In genomic region chr6:120254640-120255039, GRCm38 (mm10) we compare ENCODE assay signal across 23 mouse cellular contexts. TPM values are rescaled to one million over a fixed set of nuclear protein-coding genes. Genes with fewer than 3 reads are reported as not detected.
DNase-seq lines count a peak whose midpoint lies in the region; ATAC-seq and TF ChIP-seq lines count a peak whose summit lies in the region.
"Had no signal": no experiment of that assay in that cellular context is flagged by ENCODE, and none has a peak within 500 bp of the region (broad histone marks: within the 10 kb centered on the region; RNA-seq: fewer than 3 reads in every experiment).

No protein-coding gene starts in this region.

- ATAC-seq in lung, embryonic 16.5 days (ENCODE audit: low read depth): 0 out of 2 replicates have a peak, but pooled peaks have one; percentile 2
- peak; percentile 85 for ATAC-seq in kidney, embryonic 15.5 days (replicated peaks; ENCODE audit: low FRiP score)
- no peak for ATAC-seq in forebrain, embryonic 13.5 days
- ATAC-seq: inflammation-experienced regulatory T-cells, adult 6 months; liver, postnatal 0 days had no signal

- H3K27me3 ChIP-seq in lung, embryonic 16.5 days (ENCODE audit: control insufficient read depth, insufficient read depth, low read depth, low read length): no peaks in the 10 kb centered on the region
- no peaks in the 10 kb centered on the region for H3K27me3 ChIP-seq in kidney, embryonic 15.5 days
- no peaks in the 10 kb centered on the region for H3K27me3 ChIP-seq in small intestine, adult 2 months (ENCODE audit: control insufficient read depth, insufficient read depth, low read length)
- H3K27me3 ChIP-seq in forebrain, embryonic 13.5 days: no peaks in the 10 kb centered on the region
- H3K27me3 ChIP-seq: embryonic facial prominence, embryonic 15.5 days; hindbrain, embryonic 12.5 days; midbrain, embryonic 12.5 days had no signal

- no peak overlapping the region for H3K27ac ChIP-seq in lung, embryonic 16.5 days (ENCODE audit: low read length)
- H3K27ac ChIP-seq in kidney, embryonic 15.5 days: peak overlapping the region; percentile 87
- H3K27ac ChIP-seq in small intestine, adult 2 months (ENCODE audit: insufficient read depth, low read depth, low read length): peak overlapping the region; percentile 93
- no peak overlapping the region for H3K27ac ChIP-seq in forebrain, embryonic 13.5 days
- H3K27ac ChIP-seq: forebrain, embryonic 10.5 days; hindbrain, embryonic 12.5 days; macrophage; midbrain, embryonic 12.5 days had no signal

- no peak for TF ChIP-seq POLR2A in small intestine, adult 2 months (IDR thresholded peaks at IDR 0.05; ENCODE audit: low read depth, low read length)

- no peak overlapping the region for H3K4me2 ChIP-seq in lung, embryonic 16.5 days (ENCODE audit: low read depth, low read length)
- H3K4me2 ChIP-seq in kidney, embryonic 15.5 days: no peak overlapping the region
- no peak overlapping the region for H3K4me2 ChIP-seq in forebrain, embryonic 13.5 days
- H3K4me2 ChIP-seq: embryonic facial prominence, embryonic 15.5 days; hindbrain, embryonic 12.5 days; midbrain, embryonic 12.5 days had no signal

- H3K4me3 ChIP-seq in lung, embryonic 16.5 days (ENCODE audit: low read length): no peak overlapping the region
- H3K4me3 ChIP-seq in kidney, embryonic 15.5 days (replicated peaks): no peak overlapping the region
- H3K4me3 ChIP-seq in small intestine, adult 2 months (ENCODE audit: low read depth, low read length): peak overlapping the region; percentile 23; the same call in 1 of the 2 replicates
- no peak overlapping the region for H3K4me3 ChIP-seq in forebrain, embryonic 13.5 days
- H3K4me3 ChIP-seq: embryonic facial prominence, embryonic 15.5 days; forebrain, embryonic 10.5 days; hindbrain, embryonic 12.5 days; midbrain, embryonic 12.5 days; myocyte had no signal

- H3K4me1 ChIP-seq in lung, embryonic 16.5 days (replicated peaks; ENCODE audit: control insufficient read depth, insufficient read depth, low read length): no peaks in the 10 kb centered on the region; the same call in 1 of the 2 replicates
- H3K4me1 ChIP-seq in kidney, embryonic 15.5 days: peaks cover 21% of the 10 kb centered on the region
- H3K4me1 ChIP-seq in small intestine, adult 2 months (ENCODE audit: control insufficient read depth, insufficient read depth, insufficient read length, low read length): peaks cover 31% of the 10 kb centered on the region
- no peaks in the 10 kb centered on the region for H3K4me1 ChIP-seq in forebrain, embryonic 13.5 days
- H3K4me1 ChIP-seq: embryonic facial prominence, embryonic 15.5 days; midbrain, embryonic 12.5 days had no signal

- intact Hi-C loops in left cerebral cortex, postnatal 14 days (cut with DNase I): no loop called here

- peak; percentile 55; the same call in 1 of the 2 replicates for TF ChIP-seq CTCF in small intestine, adult 2 months (IDR thresholded peaks at IDR 0.05; ENCODE audit: extremely low read depth, insufficient read length, insufficient replicate concordance, low read depth, low read length)

- DNase-seq in lung, postnatal 4 days: no peak
- DNase-seq in thymus, postnatal 36 days: no peak
- DNase-seq in left cerebral cortex, postnatal 14 days (ENCODE audit: low spot score in 2 of 2): no peak
- DNase-seq: cerebellum, adult 9-11 months; gastrocnemius, postnatal 14 days; liver; liver, postnatal 0 days; retina, postnatal 1 day; thymus, postnatal 14 days had no signal

- H3K9ac ChIP-seq in lung, embryonic 16.5 days (ENCODE audit: low read length): no peak overlapping the region
- H3K9ac ChIP-seq in kidney, embryonic 15.5 days: no peak overlapping the region
- no peak overlapping the region for H3K9ac ChIP-seq in forebrain, embryonic 13.5 days
- H3K9ac ChIP-seq: embryonic facial prominence, embryonic 15.5 days; hindbrain, embryonic 12.5 days; liver, postnatal 0 days; midbrain, embryonic 12.5 days had no signal

- no peaks in the 10 kb centered on the region for H3K9me3 ChIP-seq in lung, embryonic 16.5 days (ENCODE audit: control insufficient read depth, low read length)
- no peaks in the 10 kb centered on the region for H3K9me3 ChIP-seq in kidney, embryonic 15.5 days (replicated peaks)
- H3K9me3 ChIP-seq in forebrain, embryonic 13.5 days (replicated peaks): no peaks in the 10 kb centered on the region
- H3K9me3 ChIP-seq: embryonic facial prominence, embryonic 15.5 days; forebrain, embryonic 10.5 days; hindbrain, embryonic 12.5 days; midbrain, embryonic 12.5 days had no signal

- WGBS in lung, embryonic 16.5 days: 28% methylated on average over 4 of the region's 4 CpGs
- 52% methylated on average over 4 of the region's 4 CpGs for WGBS in kidney, embryonic 15.5 days
- 14% methylated on average over 4 of the region's 4 CpGs for WGBS in small intestine, adult 2 months
- 53% methylated on average over 4 of the region's 4 CpGs for WGBS in forebrain, embryonic 13.5 days

- H3K36me3 ChIP-seq in lung, embryonic 16.5 days (ENCODE audit: control insufficient read depth, insufficient read depth, low read length): no peaks in the 10 kb centered on the region
- no peaks in the 10 kb centered on the region for H3K36me3 ChIP-seq in kidney, embryonic 15.5 days
- no peaks in the 10 kb centered on the region for H3K36me3 ChIP-seq in small intestine, adult 2 months (ENCODE audit: control insufficient read depth, insufficient read depth, low read length)
- no peaks in the 10 kb centered on the region for H3K36me3 ChIP-seq in forebrain, embryonic 13.5 days (ENCODE audit: poor library complexity, severe bottlenecking)
- H3K36me3 ChIP-seq: embryonic facial prominence, embryonic 15.5 days; forebrain, embryonic 10.5 days; hindbrain, embryonic 12.5 days; midbrain, embryonic 12.5 days had no signal

RNA-seq across cellular contexts. Expression of gene D330020A13Rik, which starts 39.5 kb away (rescaled TPM):
- 0.33 TPM in 1 of 2 replicates, not detected in the other for polyA plus RNA-seq in lung, embryonic 16.5 days (2015; fragmentation: Nextera tagmentation; extraction: Ambion mirVana)
- polyA plus RNA-seq in kidney, embryonic 15.5 days (2015; fragmentation: Nextera tagmentation; extraction: Ambion mirVana): 0.52 and 0.81 TPM in 2 replicates
- polyA plus RNA-seq in small intestine, adult 2 months (2012; rRNA removed): 0.29 TPM in 1 of 2 replicates, not detected in the other
- 0.15 TPM in 1 of 2 replicates, not detected in the other for polyA plus RNA-seq in forebrain, embryonic 13.5 days (2015; fragmentation: Nextera tagmentation; extraction: Ambion mirVana)
- total RNA-seq in left cerebral cortex, postnatal 14 days (2021): not detected
- total RNA-seq: layer of hippocampus, postnatal 10 days; neutrophil, adult 5-6 weeks had no signal
- polyA plus RNA-seq: forebrain, embryonic 10.5 days; heart, postnatal 0 days; inflammation-experienced regulatory T-cells, adult 6 months; liver, postnatal 0 days; macrophage; midbrain, embryonic 12.5 days had no signal

RNA-seq across cellular contexts. Expression of gene B4galnt3, which starts 39.7 kb away (rescaled TPM):
- 0.25 and 0.36 TPM in 2 replicates for polyA plus RNA-seq in lung, embryonic 16.5 days (2015; fragmentation: Nextera tagmentation; extraction: Ambion mirVana)
- polyA plus RNA-seq in kidney, embryonic 15.5 days (2015; fragmentation: Nextera tagmentation; extraction: Ambion mirVana): 2.2 and 2.6 TPM in 2 replicates
- 12.2 and 15.8 TPM in 2 replicates for polyA plus RNA-seq in small intestine, adult 2 months (2012; rRNA removed)
- polyA plus RNA-seq in forebrain, embryonic 13.5 days (2015; fragmentation: Nextera tagmentation; extraction: Ambion mirVana): 0.13 TPM in 1 of 2 replicates, not detected in the other
- under 1 TPM; 0.40 TPM for total RNA-seq in left cerebral cortex, postnatal 14 days (2021)
- total RNA-seq: neutrophil, adult 5-6 weeks had no signal
- polyA plus RNA-seq: macrophage had no signal

Comparison
In these comparisons a context has a peak if more than half of its experiments do, and no peak if none do; other contexts are left out.
1. H3K27ac ChIP-seq: peak in kidney, embryonic 15.5 days (single experiment) and small intestine, adult 2 months (single experiment); none in lung, embryonic 16.5 days (single experiment) and forebrain, embryonic 13.5 days (single experiment).